Mouse (Mus musculus) E14TG2a.4 (cell line): Measurements from ENCODE around the gene Gnb1l.

Source experiments
- CTCF ChIP-seq: conservative IDR thresholded peaks from 2 replicates; pipeline ENCODE4 v1.5.1; 2014; ENCODE audit warnings: low read length
- NANOG ChIP-seq: IDR thresholded peaks from 2 replicates; pipeline ENCODE4 v1.6.1; 2014; ENCODE audit warnings: borderline replicate concordance, low read length, mixed read lengths

DNA sequence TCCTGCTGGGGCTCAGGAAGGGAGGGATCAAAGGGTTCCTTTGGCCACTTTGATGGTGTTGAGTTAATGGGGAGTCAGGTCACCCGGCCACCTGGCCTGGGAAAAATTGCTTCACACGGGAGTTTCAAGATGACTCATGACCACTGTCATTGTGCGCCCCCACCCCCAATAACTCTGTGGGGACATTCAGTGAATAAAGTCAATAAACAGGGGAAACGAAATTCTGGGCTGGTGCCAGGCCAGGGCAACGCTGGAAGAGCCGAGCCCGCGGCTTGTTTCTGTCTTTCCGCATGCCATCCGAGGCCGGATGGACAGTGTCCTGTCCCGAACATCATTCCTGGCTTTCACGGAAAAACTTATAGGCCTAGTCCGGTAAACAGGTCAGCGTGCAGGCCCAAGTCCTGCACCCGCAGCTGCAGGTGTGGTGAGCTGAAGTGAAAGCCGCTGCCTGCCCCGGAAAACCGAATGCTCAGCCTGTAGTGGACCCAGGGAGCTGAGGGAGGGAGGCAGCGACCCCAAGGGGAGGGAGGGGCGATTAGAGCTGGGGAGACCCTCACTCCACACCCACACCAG, 82.6 kb downstream of the Gnb1l start:
- TF ChIP-seq CTCF (no peak), NANOG (no peak)
